Mouse (Mus musculus): ENCODE data around the gene Ccdc181. TPM values are rescaled to one million over a fixed set of nuclear protein-coding genes. Genes with fewer than 3 reads are reported as not detected.

Ccdc181 gene
- polyA plus RNA-seq, 1 experiment from 2014 or later = 3.2 TPM

- Histone ChIP-seq H3K27me3 (no peaks in the 10 kb centered on the region), H3K9ac (peak overlapping the region; percentile 89), H3K9me3 (replicated peaks) (no peaks in the 10 kb centered on the region), H3K4me3 (replicated peaks) (peak overlapping the region; percentile 83), H3K4me2 (peak overlapping the region; percentile 90), H3K36me3 (replicated peaks) (no peaks in the 10 kb centered on the region), H3K4me1 (replicated peaks) (peaks cover 64% of the 10 kb centered on the region), H3K27ac (replicated peaks) (peak overlapping the region; percentile 48)
- WGBS (ENCODE audit: insufficient replicate concordance) = 37% methylated on average over 8 of the region's 8 CpGs
- ATAC-seq (ENCODE audit: insufficient read depth) = no peak
Measured at GRCm38 (mm10) chr1:164250391-164251150, 24.8 kb upstream of the Ccdc181 start.

- no peak overlapping the region for H3K9ac ChIP-seq
Measured at GRCm38 (mm10) chr1:164251438-164251837, 23.9 kb upstream of the Ccdc181 start.

GRCm38 (mm10) chr1:164252551-164252950 lies 22.8 kb upstream of the Ccdc181 start:
- Histone ChIP-seq H3K4me3 (replicated peaks) (no peak overlapping the region), H3K4me2 (0 out of 2 replicates have a peak overlapping the region, but pooled peaks have one; percentile 1), H3K4me1 (replicated peaks) (peaks cover 58% of the 10 kb centered on the region), H3K27me3 (no peaks in the 10 kb centered on the region), H3K9me3 (replicated peaks) (no peaks in the 10 kb centered on the region), H3K27ac (replicated peaks) (no peak overlapping the region), H3K9ac (no peak overlapping the region), H3K36me3 (replicated peaks) (peaks cover 13% of the 10 kb centered on the region)
- WGBS (ENCODE audit: insufficient replicate concordance) = 55% methylated on average over 5 of the region's 5 CpGs
- no peak for ATAC-seq (ENCODE audit: insufficient read depth)

More at GRCm38 (mm10) chr1:164251438-164251837, 23.9 kb upstream of the Ccdc181 start:
- 0 out of 2 replicates have a peak overlapping the region, but pooled peaks have one; percentile 48 for H3K27ac ChIP-seq (replicated peaks)
- no peaks in the 10 kb centered on the region for H3K27me3 ChIP-seq
- no peak for ATAC-seq (ENCODE audit: insufficient read depth)
- peaks cover 64% of the 10 kb centered on the region for H3K4me1 ChIP-seq (replicated peaks)
- WGBS (ENCODE audit: insufficient replicate concordance) = 63% methylated on average over 1 of the region's 1 CpGs
- H3K9me3 ChIP-seq (replicated peaks) = no peaks in the 10 kb centered on the region
- peak overlapping the region; percentile 83; the same call in 1 of the 2 replicates for H3K4me3 ChIP-seq (replicated peaks)
- H3K4me2 ChIP-seq = peak overlapping the region; percentile 90
- peaks cover 3% of the 10 kb centered on the region for H3K36me3 ChIP-seq (replicated peaks)

GRCm38 (mm10) chr1:164254836-164255235 lies 20.5 kb upstream of the Ccdc181 start:
- 30% methylated on average over 3 of the region's 3 CpGs for WGBS (ENCODE audit: insufficient replicate concordance)
- no peak for ATAC-seq (ENCODE audit: insufficient read depth)
- no peak overlapping the region for H3K4me2 ChIP-seq

GRCm38 (mm10) chr1:164260171-164261028 lies 15.0 kb upstream of the Ccdc181 start:
- WGBS (ENCODE audit: insufficient replicate concordance) = 71% methylated on average over 16 of the region's 16 CpGs

More at GRCm38 (mm10) chr1:164254836-164255235, 20.5 kb upstream of the Ccdc181 start:
- H3K36me3 ChIP-seq (replicated peaks) = peaks cover 19% of the 10 kb centered on the region
- H3K4me1 ChIP-seq (replicated peaks) = peaks cover 45% of the 10 kb centered on the region
- no peaks in the 10 kb centered on the region for H3K27me3 ChIP-seq
- no peak overlapping the region for H3K4me3 ChIP-seq (replicated peaks)
- no peaks in the 10 kb centered on the region for H3K9me3 ChIP-seq (replicated peaks)
- no peak overlapping the region for H3K27ac ChIP-seq (replicated peaks)
- H3K9ac ChIP-seq = no peak overlapping the region

GRCm38 (mm10) chr1:164261553-164261952 lies 13.8 kb upstream of the Ccdc181 start:
- no peak overlapping the region for H3K9ac ChIP-seq
- H3K9me3 ChIP-seq (replicated peaks) = no peaks in the 10 kb centered on the region
- WGBS (ENCODE audit: insufficient replicate concordance) = 85% methylated on average over 7 of the region's 7 CpGs
- H3K36me3 ChIP-seq (replicated peaks) = peaks cover 51% of the 10 kb centered on the region
- 0 out of 2 replicates have a peak, but pooled peaks cover 4% of the 10 kb centered on the region for H3K4me1 ChIP-seq (replicated peaks)
- no peaks in the 10 kb centered on the region for H3K27me3 ChIP-seq
- H3K4me3 ChIP-seq (replicated peaks) = no peak overlapping the region
- no peak overlapping the region for H3K27ac ChIP-seq (replicated peaks)
- ATAC-seq (ENCODE audit: insufficient read depth) = no peak
- H3K4me2 ChIP-seq = no peak overlapping the region

More at GRCm38 (mm10) chr1:164260171-164261028, 15.0 kb upstream of the Ccdc181 start:
- ATAC-seq (ENCODE audit: insufficient read depth) = 0 out of 2 replicates have a peak, but pooled peaks have one; percentile 26
- no peak overlapping the region for H3K9ac ChIP-seq
- H3K36me3 ChIP-seq (replicated peaks) = peaks cover 51% of the 10 kb centered on the region
- H3K4me3 ChIP-seq (replicated peaks) = no peak overlapping the region
- no peaks in the 10 kb centered on the region for H3K27me3 ChIP-seq
- H3K9me3 ChIP-seq (replicated peaks) = no peaks in the 10 kb centered on the region
- 0 out of 2 replicates have a peak, but pooled peaks cover 4% of the 10 kb centered on the region for H3K4me1 ChIP-seq (replicated peaks)
- H3K27ac ChIP-seq (replicated peaks) = no peak overlapping the region
- no peak overlapping the region for H3K4me2 ChIP-seq

GRCm38 (mm10) chr1:164270941-164271340 lies 4.4 kb upstream of the Ccdc181 start:
- no peaks in the 10 kb centered on the region for H3K9me3 ChIP-seq (replicated peaks)
- 0 out of 2 replicates have a peak, but pooled peaks cover 2% of the 10 kb centered on the region for H3K36me3 ChIP-seq (replicated peaks)
- H3K4me3 ChIP-seq (replicated peaks) = no peak overlapping the region
- H3K27me3 ChIP-seq = no peaks in the 10 kb centered on the region
- H3K4me2 ChIP-seq = no peak overlapping the region
- no peak for ATAC-seq (ENCODE audit: insufficient read depth)
- peaks cover 7% of the 10 kb centered on the region for H3K4me1 ChIP-seq (replicated peaks)
- WGBS (ENCODE audit: insufficient replicate concordance) = 79% methylated on average over 7 of the region's 7 CpGs
- H3K9ac ChIP-seq = no peak overlapping the region
- H3K27ac ChIP-seq (replicated peaks) = no peak overlapping the region

GRCm38 (mm10) chr1:164273659-164274058 lies 1.7 kb upstream of the Ccdc181 start:
- H3K4me2 ChIP-seq = no peak overlapping the region
- no peak overlapping the region for H3K9ac ChIP-seq
- no peaks in the 10 kb centered on the region for H3K27me3 ChIP-seq
- no peaks in the 10 kb centered on the region for H3K36me3 ChIP-seq (replicated peaks)
- H3K9me3 ChIP-seq (replicated peaks) = no peaks in the 10 kb centered on the region
- H3K4me3 ChIP-seq (replicated peaks) = no peak overlapping the region
- ATAC-seq (ENCODE audit: insufficient read depth) = no peak
- no peak overlapping the region for H3K27ac ChIP-seq (replicated peaks)
- peaks cover 8% of the 10 kb centered on the region for H3K4me1 ChIP-seq (replicated peaks)
- 71% methylated on average over 6 of the region's 6 CpGs for WGBS (ENCODE audit: insufficient replicate concordance)

- 81% methylated on average over 3 of the region's 3 CpGs for WGBS (ENCODE audit: insufficient replicate concordance)
Measured at GRCm38 (mm10) chr1:164276552-164276951, 1.2 kb downstream of the Ccdc181 start.

GRCm38 (mm10) chr1:164279332-164279731 lies 3.9 kb downstream of the Ccdc181 start:
- Histone ChIP-seq H3K4me1 (replicated peaks) (peaks cover 8% of the 10 kb centered on the region), H3K4me3 (replicated peaks) (no peak overlapping the region), H3K27ac (replicated peaks) (no peak overlapping the region), H3K27me3 (no peaks in the 10 kb centered on the region), H3K9me3 (replicated peaks) (no peaks in the 10 kb centered on the region), H3K36me3 (replicated peaks) (no peaks in the 10 kb centered on the region), H3K4me2 (no peak overlapping the region), H3K9ac (no peak overlapping the region)
- no peak for ATAC-seq (ENCODE audit: insufficient read depth)
- 73% methylated on average over 4 of the region's 4 CpGs for WGBS (ENCODE audit: insufficient replicate concordance)

More at GRCm38 (mm10) chr1:164276552-164276951, 1.2 kb downstream of the Ccdc181 start:
- Histone ChIP-seq H3K4me2 (no peak overlapping the region), H3K36me3 (replicated peaks) (no peaks in the 10 kb centered on the region), H3K4me1 (replicated peaks) (peaks cover 8% of the 10 kb centered on the region), H3K27ac (replicated peaks) (no peak overlapping the region), H3K9ac (no peak overlapping the region), H3K9me3 (replicated peaks) (no peaks in the 10 kb centered on the region), H3K27me3 (no peaks in the 10 kb centered on the region), H3K4me3 (replicated peaks) (no peak overlapping the region)
- ATAC-seq (ENCODE audit: insufficient read depth) = no peak

GRCm38 (mm10) chr1:164284007-164284406 lies 8.6 kb downstream of the Ccdc181 start:
- Histone ChIP-seq H3K9ac (no peak overlapping the region), H3K4me3 (replicated peaks) (no peak overlapping the region), H3K27ac (replicated peaks) (no peak overlapping the region), H3K9me3 (replicated peaks) (no peaks in the 10 kb centered on the region), H3K4me1 (replicated peaks) (no peaks in the 10 kb centered on the region), H3K4me2 (no peak overlapping the region), H3K27me3 (no peaks in the 10 kb centered on the region), H3K36me3 (replicated peaks) (no peaks in the 10 kb centered on the region)
- ATAC-seq (ENCODE audit: insufficient read depth) = no peak
- 75% methylated on average over 3 of the region's 3 CpGs for WGBS (ENCODE audit: insufficient replicate concordance)

All from liver, embryonic 15.5 days (tissue).